Mouse (Mus musculus): ENCODE data around the gene Efcab6. TPM values are rescaled to one million over a fixed set of nuclear protein-coding genes. Genes with fewer than 3 reads are reported as not detected.

Gene Efcab6
- polyA plus RNA-seq, 1 experiment, result 0.34 TPM

DNA sequence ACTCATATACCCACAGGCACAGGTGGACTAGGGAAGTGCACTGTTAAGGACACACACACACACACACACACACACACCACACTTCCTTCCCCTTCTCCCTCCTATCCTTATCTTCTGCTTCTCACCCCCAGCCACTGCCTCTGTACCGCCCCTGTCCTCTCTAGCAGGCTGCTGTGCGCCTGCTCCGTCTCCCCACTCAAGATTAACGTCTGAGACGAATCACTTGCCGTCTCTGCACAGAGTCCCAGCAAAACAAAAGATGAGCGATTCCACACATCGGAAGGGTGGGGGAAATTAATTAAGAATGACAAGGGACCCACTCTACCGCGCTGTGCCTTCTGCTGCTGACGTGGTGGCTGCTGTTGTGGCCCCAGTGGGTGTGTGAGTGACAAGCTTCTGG is 219.4 kb downstream of the Efcab6 start:
- TF ChIP-seq POLR2A (IDR thresholded peaks at IDR 0.05; ENCODE audit: low read depth, low read length) (no peak), CTCF (conservative IDR thresholded peaks at IDR 0.05; ENCODE audit: insufficient read depth, insufficient read length, low read depth, low read length) (no peak)
- no peak overlapping the region for H3K4me3 ChIP-seq (ENCODE audit: insufficient read depth, low read depth, low read length)
- no peak overlapping the region for H3K27ac ChIP-seq (ENCODE audit: insufficient read depth, low read depth, low read length)
- no peak for DNase-seq
- H3K27me3 ChIP-seq (replicated peaks; ENCODE audit: control insufficient read depth, insufficient read depth, low read length), result no peaks in the 10 kb centered on the region
- H3K36me3 ChIP-seq (ENCODE audit: control insufficient read depth, insufficient read depth, low read length), result no peaks in the 10 kb centered on the region
- WGBS, result 50% methylated on average over 11 of the region's 11 CpGs
- no peaks in the 10 kb centered on the region for H3K4me1 ChIP-seq (ENCODE audit: control insufficient read depth, insufficient read depth, low read length)

DNA sequence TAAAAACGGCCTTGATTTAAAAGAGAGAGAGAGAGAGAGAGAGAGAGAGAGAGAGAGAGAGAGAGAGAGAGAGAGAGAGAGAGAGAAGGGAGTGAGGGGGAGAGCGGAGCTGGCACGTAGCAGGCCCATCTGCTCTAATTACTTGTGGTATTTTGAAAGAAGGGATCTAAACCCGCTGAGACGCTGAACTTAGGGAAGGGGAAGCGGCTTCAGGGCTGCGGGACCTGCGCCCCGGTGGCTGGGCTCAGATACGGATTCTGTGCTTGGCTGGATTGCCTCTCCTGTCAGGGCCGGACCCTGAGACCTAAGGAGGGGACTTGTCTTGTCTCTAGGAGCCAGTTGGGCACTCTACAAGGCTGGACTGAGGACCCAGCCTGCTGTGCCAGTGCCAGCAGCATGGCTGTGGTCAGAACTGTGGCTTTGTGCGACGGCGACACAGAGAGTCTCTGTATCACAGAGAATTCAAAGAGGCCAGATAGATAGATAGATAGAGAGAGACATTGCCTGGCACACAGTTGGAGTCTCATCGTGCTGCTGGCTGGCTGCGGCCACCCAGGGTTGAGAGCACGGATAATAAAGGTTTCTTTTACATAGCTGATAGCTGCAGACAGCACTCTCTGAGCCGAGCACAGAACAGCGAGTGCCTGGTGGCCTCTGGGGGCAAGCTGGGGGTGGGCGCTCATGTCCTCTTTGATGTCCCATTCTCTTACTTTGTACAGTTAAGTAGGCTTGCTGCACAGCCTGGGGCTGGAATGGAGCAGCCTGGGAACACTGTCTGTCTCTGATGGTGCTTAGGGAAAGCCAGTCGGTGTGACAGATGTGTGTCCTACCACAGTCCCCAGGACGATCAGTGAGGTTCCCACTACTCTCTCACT is 222.0 kb downstream of the Efcab6 start:
- 47% methylated on average over 22 of the region's 22 CpGs for WGBS
- Histone ChIP-seq H3K4me3 (ENCODE audit: insufficient read depth, low read depth, low read length) (no peak overlapping the region), H3K27me3 (replicated peaks; ENCODE audit: control insufficient read depth, insufficient read depth, low read length) (no peaks in the 10 kb centered on the region), H3K4me1 (ENCODE audit: control insufficient read depth, insufficient read depth, low read length) (no peaks in the 10 kb centered on the region), H3K36me3 (ENCODE audit: control insufficient read depth, insufficient read depth, low read length) (no peaks in the 10 kb centered on the region), H3K27ac (ENCODE audit: insufficient read depth, low read depth, low read length) (no peak overlapping the region)
- no peak for TF ChIP-seq CTCF (conservative IDR thresholded peaks at IDR 0.05; ENCODE audit: insufficient read depth, insufficient read length, low read depth, low read length)
- TF ChIP-seq POLR2A (IDR thresholded peaks at IDR 0.05; ENCODE audit: low read depth, low read length), result no peak
- DNase-seq, result no peak

DNA sequence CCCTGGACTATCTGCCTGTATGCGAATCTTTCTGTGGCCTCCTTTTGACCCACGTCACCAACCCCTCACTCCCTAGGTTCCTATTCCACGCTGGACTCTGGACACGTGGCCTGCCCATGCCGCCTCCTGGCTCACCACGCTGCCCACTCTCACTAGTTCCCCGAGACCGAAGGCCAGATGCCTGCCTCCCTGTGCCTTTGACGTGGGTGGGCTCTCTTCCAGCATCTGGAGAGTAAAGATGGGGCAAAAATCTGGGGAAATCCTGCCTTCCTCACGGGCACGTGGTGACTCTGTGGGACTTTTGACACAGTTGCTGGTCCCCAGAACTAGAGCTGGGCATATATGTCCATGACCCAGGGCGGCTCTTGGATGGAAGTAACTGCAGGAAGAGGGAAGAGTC is 222.8 kb downstream of the Efcab6 start:
- TF ChIP-seq CTCF (conservative IDR thresholded peaks at IDR 0.05; ENCODE audit: insufficient read depth, insufficient read length, low read depth, low read length) (no peak), POLR2A (IDR thresholded peaks at IDR 0.05; ENCODE audit: low read depth, low read length) (no peak)

DNA sequence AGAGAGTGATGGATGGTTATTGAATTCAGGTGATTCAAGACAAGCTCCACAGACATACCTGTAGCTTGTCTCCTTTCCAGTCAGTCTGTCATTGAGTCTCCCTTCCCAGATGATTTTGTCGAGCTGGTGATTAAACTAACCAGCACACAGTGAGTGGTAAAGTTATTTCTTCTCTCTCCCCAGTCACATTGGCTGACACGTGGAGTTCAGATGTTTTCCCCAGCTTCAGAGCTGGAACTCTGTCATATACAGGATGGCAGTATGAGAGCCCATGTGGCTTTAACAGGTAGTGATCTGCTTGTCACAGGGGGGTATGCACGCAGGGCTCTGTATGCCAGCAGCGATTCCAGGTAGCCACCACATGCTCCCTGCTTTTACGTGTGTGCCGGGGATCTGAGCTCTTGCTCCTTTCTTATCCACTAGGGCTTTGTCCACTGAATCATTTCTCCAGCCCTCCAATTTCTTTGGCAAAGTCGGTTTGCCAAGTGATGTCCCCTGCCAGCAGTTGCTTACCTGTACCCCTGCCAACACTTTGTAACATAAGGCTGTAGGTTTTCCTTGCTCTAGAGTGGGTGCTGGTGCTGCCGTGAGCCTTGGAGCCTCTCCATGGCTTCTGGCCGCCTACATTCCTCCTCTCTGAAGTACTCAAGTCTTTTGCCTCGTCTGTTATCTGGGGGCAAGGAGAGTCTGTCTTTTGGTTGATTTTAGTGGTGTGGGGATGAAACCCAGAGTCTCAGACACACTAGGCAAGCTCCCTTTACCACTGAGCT is 224.0 kb downstream of the Efcab6 start:
- H3K4me1 ChIP-seq (ENCODE audit: control insufficient read depth, insufficient read depth, low read length), result no peaks in the 10 kb centered on the region
- H3K36me3 ChIP-seq (ENCODE audit: control insufficient read depth, insufficient read depth, low read length), result no peaks in the 10 kb centered on the region
- 68% methylated on average over 10 of the region's 10 CpGs for WGBS
- H3K27me3 ChIP-seq (replicated peaks; ENCODE audit: control insufficient read depth, insufficient read depth, low read length), result no peaks in the 10 kb centered on the region
- H3K27ac ChIP-seq (ENCODE audit: insufficient read depth, low read depth, low read length), result no peak overlapping the region
- no peak for DNase-seq
- TF ChIP-seq CTCF (conservative IDR thresholded peaks at IDR 0.05; ENCODE audit: insufficient read depth, insufficient read length, low read depth, low read length) (no peak), POLR2A (IDR thresholded peaks at IDR 0.05; ENCODE audit: low read depth, low read length) (no peak)
- no peak overlapping the region for H3K4me3 ChIP-seq (ENCODE audit: insufficient read depth, low read depth, low read length)

More for the DNA sequence above, 222.8 kb downstream of the Efcab6 start:
- no peak for DNase-seq
- 49% methylated on average over 12 of the region's 12 CpGs for WGBS
- Histone ChIP-seq H3K27me3 (replicated peaks; ENCODE audit: control insufficient read depth, insufficient read depth, low read length) (no peaks in the 10 kb centered on the region), H3K27ac (ENCODE audit: insufficient read depth, low read depth, low read length) (no peak overlapping the region), H3K4me3 (ENCODE audit: insufficient read depth, low read depth, low read length) (no peak overlapping the region), H3K36me3 (ENCODE audit: control insufficient read depth, insufficient read depth, low read length) (no peaks in the 10 kb centered on the region), H3K4me1 (ENCODE audit: control insufficient read depth, insufficient read depth, low read length) (no peaks in the 10 kb centered on the region)

DNA sequence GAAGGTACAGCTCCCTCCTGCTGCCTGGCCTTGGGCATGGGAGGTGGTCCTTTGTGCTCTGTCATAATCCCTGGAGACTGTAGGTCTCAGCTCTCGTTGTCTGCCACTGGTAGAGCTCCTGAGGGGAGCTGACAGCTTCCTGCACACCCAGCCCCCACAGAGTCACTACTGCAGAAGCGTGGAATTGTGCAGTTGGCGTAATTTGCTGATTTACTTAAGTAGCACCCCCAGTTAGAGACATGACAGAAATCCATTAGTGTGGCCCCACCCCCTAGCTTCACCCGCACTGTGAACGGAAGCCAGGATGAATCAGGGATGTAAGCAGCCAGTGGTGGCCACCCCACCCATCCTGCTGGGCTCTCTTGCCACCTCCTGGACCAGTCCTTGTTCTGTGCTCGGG is 232.9 kb downstream of the Efcab6 start:
- Histone ChIP-seq H3K4me1 (ENCODE audit: control insufficient read depth, insufficient read depth, low read length) (no peaks in the 10 kb centered on the region), H3K36me3 (ENCODE audit: control insufficient read depth, insufficient read depth, low read length) (no peaks in the 10 kb centered on the region), H3K27ac (ENCODE audit: insufficient read depth, low read depth, low read length) (no peak overlapping the region), H3K4me3 (ENCODE audit: insufficient read depth, low read depth, low read length) (no peak overlapping the region), H3K27me3 (replicated peaks; ENCODE audit: control insufficient read depth, insufficient read depth, low read length) (no peaks in the 10 kb centered on the region)
- DNase-seq, result no peak
- 57% methylated on average over 6 of the region's 6 CpGs for WGBS
- TF ChIP-seq POLR2A (IDR thresholded peaks at IDR 0.05; ENCODE audit: low read depth, low read length) (no peak), CTCF (conservative IDR thresholded peaks at IDR 0.05; ENCODE audit: insufficient read depth, insufficient read length, low read depth, low read length) (no peak)

DNA sequence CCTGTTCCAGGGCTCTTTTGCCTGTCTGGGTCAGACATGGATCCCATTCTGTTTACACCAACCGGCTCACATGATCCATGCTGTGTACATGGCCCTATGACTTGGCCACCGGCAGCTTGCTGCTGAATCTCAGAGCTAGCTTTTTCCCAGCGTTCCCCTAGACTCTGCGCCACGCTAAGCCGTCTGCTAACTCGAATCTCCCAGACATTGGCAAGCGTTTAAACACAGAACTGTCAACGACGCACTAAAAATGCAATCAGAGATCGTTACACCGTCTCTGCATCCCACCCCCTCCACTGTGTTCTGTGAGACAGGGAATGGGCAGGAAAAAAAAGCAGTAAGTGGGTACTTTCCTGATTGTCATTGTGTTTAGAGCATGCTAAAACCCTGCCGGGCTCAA is 236.0 kb downstream of the Efcab6 start:
- 42% methylated on average over 13 of the region's 13 CpGs for WGBS
- H3K4me3 ChIP-seq (ENCODE audit: insufficient read depth, low read depth, low read length), result no peak overlapping the region
- no peaks in the 10 kb centered on the region for H3K4me1 ChIP-seq (ENCODE audit: control insufficient read depth, insufficient read depth, low read length)
- DNase-seq, result no peak
- H3K27ac ChIP-seq (ENCODE audit: insufficient read depth, low read depth, low read length), result no peak overlapping the region
- no peaks in the 10 kb centered on the region for H3K27me3 ChIP-seq (replicated peaks; ENCODE audit: control insufficient read depth, insufficient read depth, low read length)
- no peaks in the 10 kb centered on the region for H3K36me3 ChIP-seq (ENCODE audit: control insufficient read depth, insufficient read depth, low read length)
- no peak for TF ChIP-seq CTCF (conservative IDR thresholded peaks at IDR 0.05; ENCODE audit: insufficient read depth, insufficient read length, low read depth, low read length)
- no peak for TF ChIP-seq POLR2A (IDR thresholded peaks at IDR 0.05; ENCODE audit: low read depth, low read length)

DNA sequence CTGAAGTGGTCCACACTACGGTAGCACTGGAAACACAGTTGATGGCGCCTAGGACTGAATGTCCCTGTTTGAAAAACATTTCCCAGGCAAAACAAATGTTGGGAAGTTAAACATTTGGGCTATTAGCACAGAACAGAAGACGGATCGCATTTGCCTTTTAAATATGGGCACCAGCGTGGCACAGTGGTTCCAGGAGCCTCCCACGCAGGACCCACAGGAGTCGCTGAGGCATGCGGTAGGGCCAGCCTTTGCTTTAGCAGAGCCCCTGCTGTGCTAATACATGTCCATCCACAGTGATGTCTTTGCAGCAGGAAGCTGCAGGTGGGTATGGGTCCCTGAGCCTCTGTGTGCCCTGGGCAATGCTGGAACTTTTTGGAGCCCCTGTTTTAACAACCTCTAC is 237.2 kb downstream of the Efcab6 start:
- Histone ChIP-seq H3K27ac (ENCODE audit: insufficient read depth, low read depth, low read length) (no peak overlapping the region), H3K4me1 (ENCODE audit: control insufficient read depth, insufficient read depth, low read length) (no peaks in the 10 kb centered on the region), H3K36me3 (ENCODE audit: control insufficient read depth, insufficient read depth, low read length) (no peaks in the 10 kb centered on the region), H3K4me3 (ENCODE audit: insufficient read depth, low read depth, low read length) (no peak overlapping the region), H3K27me3 (replicated peaks; ENCODE audit: control insufficient read depth, insufficient read depth, low read length) (no peaks in the 10 kb centered on the region)
- no peak for DNase-seq
- 47% methylated on average over 8 of the region's 8 CpGs for WGBS
- TF ChIP-seq CTCF (conservative IDR thresholded peaks at IDR 0.05; ENCODE audit: insufficient read depth, insufficient read length, low read depth, low read length) (no peak), POLR2A (IDR thresholded peaks at IDR 0.05; ENCODE audit: low read depth, low read length) (no peak)

Other genes with a start within 250 kb of the Efcab6 start
- 0.69 and 1.5 TPM in 2 replicates for gene Sult4a1, start 40.4 kb upstream of the Efcab6 start, polyA plus RNA-seq (2012; rRNA removed)
- gene Pnpla5, start 57.8 kb upstream of the Efcab6 start, polyA plus RNA-seq (2012; rRNA removed), result 0.05 and 0.11 TPM in 2 replicates
- 28.4 and 40.6 TPM in 2 replicates for gene Pnpla3, start 102.5 kb upstream of the Efcab6 start, polyA plus RNA-seq (2012; rRNA removed)
- gene Samm50, start 126.9 kb upstream of the Efcab6 start, polyA plus RNA-seq (2012; rRNA removed), result 18.6 and 22.9 TPM in 2 replicates
- gene Parvb, start 166.7 kb upstream of the Efcab6 start, polyA plus RNA-seq (2012; rRNA removed), result 7.1 and 8.5 TPM in 2 replicates

Data from kidney, adult 2 months (tissue).